Mouse (Mus musculus): ENCODE measurements around the gene Gipc2.
"Not testable (repeated sequence)": the region's sequence is repeated elsewhere in the genome, so short reads cannot be mapped to it uniquely, and the experiment has no call there.

The Gipc2 gene

GRCm38 (mm10) chr3:152155296-152155948, 10.6 kb downstream of the Gipc2 start:
- DNase-seq (ENCODE audit: extremely low read depth, low read depth) = no peak

- DNase-seq (ENCODE audit: extremely low read depth, low read depth) = no peak
Observed at GRCm38 (mm10) chr3:152154095-152154494, 11.9 kb downstream of the Gipc2 start.

DNA sequence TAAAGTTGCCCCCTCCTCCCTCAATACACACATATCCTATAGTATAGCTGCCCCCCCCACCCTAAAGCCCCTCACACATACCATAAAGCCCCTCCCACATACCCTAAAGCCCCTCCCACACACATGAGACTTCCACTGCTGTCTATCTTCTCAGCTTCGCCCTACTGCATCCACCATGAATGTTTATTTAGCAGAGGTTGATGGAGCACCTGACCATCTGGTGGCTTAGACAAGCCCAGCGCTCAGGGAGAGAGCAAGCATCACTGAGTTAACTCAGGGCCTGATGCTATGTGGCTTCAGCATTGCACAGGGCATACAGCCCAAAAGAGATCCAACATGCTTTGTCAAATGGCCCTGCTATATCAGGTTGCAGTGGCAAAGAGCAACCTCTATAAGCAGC, 12.9 kb downstream of the Gipc2 start:
- DNase-seq (ENCODE audit: extremely low read depth, low read depth) = no peak

GRCm38 (mm10) chr3:152152483-152152804, 13.6 kb downstream of the Gipc2 start:
- DNase-seq (ENCODE audit: extremely low read depth, low read depth) = peak; percentile 77

DNA sequence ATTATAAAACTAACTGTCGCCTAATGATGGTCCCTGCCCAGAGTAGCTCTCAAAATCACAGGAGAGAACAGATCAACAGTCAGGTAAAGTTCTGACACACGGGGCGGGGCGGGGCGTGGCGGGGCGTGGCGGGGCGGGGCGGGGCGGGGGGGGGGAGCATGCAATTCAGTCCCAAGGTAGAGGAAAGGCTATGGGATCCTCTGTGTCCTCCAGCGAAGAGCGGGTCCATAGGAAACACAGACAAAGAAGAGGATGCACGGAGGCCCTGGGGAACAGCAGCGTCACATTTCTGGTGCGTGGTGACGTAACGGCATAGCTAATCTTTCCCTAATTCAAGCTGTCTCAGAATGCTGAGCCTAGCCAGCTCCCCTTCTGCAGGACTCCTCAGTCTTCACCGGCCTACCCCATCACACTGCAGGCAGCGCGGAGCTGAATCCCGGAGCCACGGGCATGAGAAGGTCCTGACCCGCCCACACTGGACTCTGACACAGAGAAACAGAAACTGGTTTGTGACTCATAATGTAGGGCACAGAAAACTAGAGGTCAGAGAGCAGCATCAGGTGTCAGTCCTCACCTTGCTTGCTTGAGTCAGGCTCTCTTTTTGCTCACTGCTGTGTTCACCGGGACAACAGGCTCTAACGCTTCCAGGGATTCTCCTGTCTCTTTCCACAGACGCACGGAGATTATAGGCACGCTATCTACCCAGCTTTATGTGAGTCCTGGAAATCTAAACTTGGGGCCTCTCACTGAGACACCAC, 14.1 kb downstream of the Gipc2 start:
- peak; percentile 39 for DNase-seq (ENCODE audit: extremely low read depth, low read depth)

GRCm38 (mm10) chr3:152149863-152150262, 16.2 kb downstream of the Gipc2 start:
- DNase-seq (ENCODE audit: extremely low read depth, low read depth) = no peak

- DNase-seq (ENCODE audit: extremely low read depth, low read depth) = no peak
Observed at GRCm38 (mm10) chr3:152149449-152149848, 16.6 kb downstream of the Gipc2 start.

DNA sequence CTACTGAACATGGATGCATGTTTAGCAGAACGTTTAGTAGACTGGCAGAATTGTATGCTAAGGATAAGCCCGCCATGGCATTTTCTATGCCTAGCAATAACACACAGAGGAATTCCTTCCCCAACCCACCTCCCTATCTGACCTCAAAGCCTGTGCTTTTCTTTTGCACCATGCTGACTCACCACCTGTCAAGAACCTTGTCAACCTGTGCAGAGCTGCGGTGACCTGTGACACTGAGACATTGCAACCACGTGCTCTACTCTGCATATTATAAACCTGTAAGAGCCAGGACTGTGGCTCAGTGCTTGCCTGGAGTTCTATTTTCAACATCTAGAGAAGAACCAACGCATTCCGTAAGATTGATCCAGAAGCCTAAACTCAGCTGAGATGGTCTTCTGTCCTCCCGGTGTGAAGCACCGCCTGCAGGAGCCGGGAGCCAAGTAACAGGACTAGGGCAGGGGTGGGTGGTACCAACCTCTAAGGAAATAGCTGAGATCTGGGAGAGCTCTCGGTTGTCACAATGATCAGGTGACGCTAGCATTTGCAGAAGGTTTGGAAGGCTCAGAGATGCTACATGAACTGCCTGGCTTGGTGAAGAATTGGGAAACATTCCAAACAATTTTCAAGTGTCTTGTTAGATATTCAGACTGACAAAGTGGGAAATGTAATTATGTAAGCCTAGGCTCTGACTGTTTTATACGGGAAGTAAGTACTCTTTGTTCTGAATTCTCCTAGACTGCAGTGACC, 18.8 kb downstream of the Gipc2 start:
- no peak for DNase-seq (ENCODE audit: extremely low read depth, low read depth)

- no peak for DNase-seq (ENCODE audit: extremely low read depth, low read depth)
Observed at GRCm38 (mm10) chr3:152145186-152145585, 20.8 kb downstream of the Gipc2 start.

DNA sequence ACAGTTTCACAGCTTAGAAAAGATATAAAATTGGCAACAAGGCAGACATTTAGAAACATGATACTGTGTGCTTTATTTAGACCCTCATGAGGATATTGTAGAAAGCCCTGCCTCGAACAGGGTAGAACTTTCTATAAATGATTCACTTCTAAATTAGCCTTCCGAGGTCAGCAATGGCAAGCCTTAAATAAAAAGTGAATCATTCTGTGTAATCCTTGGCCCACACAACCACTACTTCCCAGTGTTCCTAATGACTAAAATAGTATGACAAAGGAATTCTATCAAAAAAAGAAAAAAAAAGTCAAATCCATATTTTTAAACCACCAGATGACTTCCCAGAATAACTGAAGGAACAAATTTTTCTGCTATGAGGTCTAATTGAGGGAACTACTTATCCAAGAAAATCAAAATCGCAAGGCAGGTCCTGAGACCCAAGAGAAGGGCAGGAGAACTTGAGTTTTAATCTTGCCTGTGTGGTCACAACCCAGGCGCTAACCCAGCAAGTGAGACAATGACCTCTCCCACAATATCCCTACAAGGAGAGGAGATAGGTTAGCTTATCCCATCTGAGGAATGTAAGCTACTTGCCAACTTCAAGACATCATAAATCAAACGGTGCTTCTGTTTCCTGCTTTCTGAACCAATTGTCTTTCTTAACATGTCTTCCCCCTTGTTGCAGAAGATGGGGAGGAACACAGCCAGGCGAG, 22.9 kb downstream of the Gipc2 start:
- no peak for DNase-seq (ENCODE audit: extremely low read depth, low read depth)

DNA sequence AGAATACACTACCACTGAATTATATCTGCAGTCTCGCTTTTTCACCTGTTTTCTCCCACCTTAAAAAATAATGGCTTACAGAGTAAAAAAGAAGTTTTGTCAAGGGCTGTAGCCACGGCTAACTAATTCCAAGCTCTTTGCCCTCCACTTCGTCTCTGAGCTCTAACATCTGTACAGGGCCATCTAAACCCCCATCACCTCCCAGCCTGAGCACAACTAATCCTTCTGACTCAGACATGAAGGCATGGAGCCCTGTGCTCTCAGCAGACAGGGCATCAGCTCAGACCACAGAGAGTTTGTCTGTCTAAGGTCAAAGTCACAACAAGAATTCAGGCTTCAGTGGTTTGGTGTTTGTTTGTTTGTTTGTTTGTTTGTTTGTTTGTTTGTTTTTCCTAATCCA, 23.9 kb downstream of the Gipc2 start:
- DNase-seq (ENCODE audit: extremely low read depth, low read depth) = no peak

DNA sequence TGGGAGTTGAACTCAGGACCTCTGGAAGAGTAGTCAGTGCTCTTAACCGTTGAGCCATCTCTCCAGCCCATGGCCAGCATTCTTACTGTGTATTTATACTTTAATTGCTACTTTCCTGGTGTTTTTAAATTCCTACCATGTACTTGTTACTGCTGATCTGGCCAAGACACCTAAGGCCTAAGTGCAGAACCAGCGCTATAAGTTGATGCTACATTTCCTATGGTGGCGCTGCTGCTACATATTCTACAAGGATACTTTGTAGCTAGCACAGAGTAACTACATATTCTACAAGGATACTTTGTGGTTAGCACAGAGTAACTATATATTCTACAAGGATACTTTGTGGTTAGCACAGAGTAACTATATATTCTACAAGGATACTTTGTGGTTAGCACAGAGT, 26.7 kb downstream of the Gipc2 start:
- DNase-seq (ENCODE audit: extremely low read depth, low read depth) = not testable (repeated sequence)

DNA sequence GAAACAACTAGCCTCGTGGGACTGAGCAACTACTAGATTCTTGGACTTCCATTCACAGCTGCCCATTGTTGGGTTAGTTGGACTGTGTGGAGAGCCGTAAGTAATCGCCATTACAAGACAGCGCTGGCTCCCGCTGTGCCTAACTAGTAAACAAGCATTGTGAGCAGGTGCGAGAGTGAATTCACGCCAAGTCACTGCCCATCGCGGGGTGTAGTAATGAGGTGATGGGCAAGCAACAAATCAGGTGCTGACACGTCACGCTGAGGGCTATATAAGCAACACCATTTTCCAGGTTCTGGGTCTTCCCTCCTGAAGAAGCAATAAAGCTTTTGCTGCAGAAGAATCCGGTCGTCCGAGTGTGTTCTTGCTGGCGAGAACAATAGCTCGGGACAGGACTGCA, 29.9 kb downstream of the Gipc2 start:
- not testable (repeated sequence) for DNase-seq (ENCODE audit: extremely low read depth, low read depth)

- peak; percentile 46 for DNase-seq (ENCODE audit: extremely low read depth, low read depth)
Observed at GRCm38 (mm10) chr3:152133621-152134020, 32.4 kb downstream of the Gipc2 start.

GRCm38 (mm10) chr3:152130963-152131362, 35.1 kb downstream of the Gipc2 start:
- DNase-seq (ENCODE audit: extremely low read depth, low read depth) = no peak

DNA sequence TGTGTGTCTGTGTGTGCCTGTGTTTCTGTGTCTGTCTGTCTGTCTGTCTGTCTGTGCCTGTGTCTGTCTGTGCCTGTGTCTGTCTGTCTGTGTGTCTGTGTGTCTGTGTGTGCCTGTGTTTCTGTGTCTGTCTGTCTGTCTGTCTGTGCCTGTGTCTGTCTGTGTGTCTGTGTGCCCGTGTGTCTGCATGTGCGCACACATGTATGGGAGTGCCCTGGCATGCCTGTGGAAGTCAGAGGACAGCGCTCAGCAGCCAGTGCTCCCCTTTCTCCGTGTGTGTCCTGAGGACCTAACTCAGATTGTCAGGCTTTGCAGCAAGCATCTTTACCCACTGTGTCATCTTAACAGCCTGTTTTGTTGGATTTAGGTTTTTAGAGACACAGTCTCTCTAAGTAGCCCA, 36.6 kb downstream of the Gipc2 start:
- not testable (repeated sequence) for DNase-seq (ENCODE audit: extremely low read depth, low read depth)

DNA sequence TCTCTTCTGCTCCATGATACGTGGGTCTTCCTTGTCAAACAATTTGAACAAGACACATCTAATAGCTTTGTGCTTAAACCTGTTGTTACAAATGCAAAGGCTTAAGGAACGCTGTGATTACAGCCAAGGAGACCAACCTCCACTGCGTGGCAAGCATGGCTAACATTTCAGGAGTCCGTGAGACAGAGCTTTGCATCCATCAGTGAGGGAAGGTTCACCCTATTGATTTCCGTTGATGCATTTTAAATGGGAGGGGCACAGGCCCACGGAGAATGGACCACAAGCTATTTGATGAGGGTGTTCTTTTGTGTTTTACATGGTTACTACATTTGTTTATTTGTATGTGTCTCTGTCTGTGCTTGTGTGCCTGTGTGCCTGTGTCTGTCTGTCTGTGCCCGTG, 37.4 kb downstream of the Gipc2 start:
- DNase-seq (ENCODE audit: extremely low read depth, low read depth) = no peak

- no peak for DNase-seq (ENCODE audit: extremely low read depth, low read depth)
Observed at GRCm38 (mm10) chr3:152127144-152127543, 38.9 kb downstream of the Gipc2 start.

GRCm38 (mm10) chr3:152122720-152123119, 43.3 kb downstream of the Gipc2 start:
- DNase-seq (ENCODE audit: extremely low read depth, low read depth) = peak; percentile 95

- peak; percentile 85 for DNase-seq (ENCODE audit: extremely low read depth, low read depth)
Observed at GRCm38 (mm10) chr3:152122101-152122500, 43.9 kb downstream of the Gipc2 start.

DNA sequence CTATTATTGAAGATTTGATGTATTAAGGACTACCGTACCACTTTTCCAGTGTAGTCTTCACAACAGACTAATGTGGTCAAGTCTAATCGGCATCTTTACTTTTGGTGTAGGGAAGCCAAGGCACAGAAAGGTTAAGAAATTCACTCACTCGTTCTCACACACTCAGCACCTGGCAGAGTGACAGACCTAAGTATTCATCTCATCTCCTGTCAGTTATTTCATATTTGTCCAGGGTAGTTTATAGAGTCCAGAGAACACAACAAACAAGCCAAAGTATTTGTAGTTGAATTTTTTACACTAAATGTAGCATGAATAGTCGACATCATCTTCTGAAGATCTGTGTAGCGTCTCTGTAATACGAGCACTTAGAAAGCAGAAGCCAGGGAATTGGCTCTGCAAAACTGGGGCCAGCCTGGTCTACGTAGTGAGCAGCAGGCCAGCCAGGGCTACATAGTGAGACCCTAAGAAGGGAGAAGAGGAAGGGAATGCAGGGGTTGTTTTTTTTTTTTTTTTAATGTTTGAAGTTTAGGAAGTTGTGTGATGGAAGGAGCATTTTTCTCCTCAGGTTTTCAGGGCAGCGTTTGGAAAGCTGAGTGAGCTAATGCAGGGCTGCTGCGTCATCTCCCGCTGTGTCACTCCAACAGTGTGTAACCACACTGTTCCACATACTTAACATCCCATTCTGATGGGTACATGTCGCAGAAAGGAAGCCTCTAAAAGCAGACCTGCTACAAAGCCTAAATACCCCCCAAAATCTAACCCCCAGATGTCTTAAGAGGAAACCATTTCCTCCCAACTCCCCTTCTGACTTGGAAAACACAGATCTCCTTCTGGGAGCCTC, 44.6 kb downstream of the Gipc2 start:
- DNase-seq (ENCODE audit: extremely low read depth, low read depth) = peak; percentile 25

Measured in MEL-GATA-1-ER (cell line).